Mouse (Mus musculus) myocyte (in vitro differentiated cells): Measurements from ENCODE around the gene Dgkq.

Experiments used
- CEBPB ChIP-seq: IDR thresholded peaks from 2 replicates; pipeline ENCODE4 v1.6.1; 2011; ENCODE audit warnings: mild to moderate bottlenecking, moderate library complexity; ENCODE audit not compliant: poor library complexity, insufficient read depth, severe bottlenecking
- E2F4 ChIP-seq: IDR thresholded peaks from one replicate; pipeline ENCODE4 v1.6.1; 2011; ENCODE audit warnings: mild to moderate bottlenecking, control low read depth, moderate library complexity; ENCODE audit not compliant: insufficient read depth
- MAX ChIP-seq: IDR thresholded peaks from one replicate; pipeline ENCODE4 v1.6.1; 2011; ENCODE audit warnings: low read depth, mild to moderate bottlenecking, control low read depth
- MYOD1 ChIP-seq, 3 experiments: IDR thresholded peaks; one replicate each; pipeline ENCODE4 v1.6.1; 2011; ENCODE audit warnings: control low read depth in 2 of 3, low read depth in 2 of 3, mild to moderate bottlenecking in 2 of 3, moderate library complexity in 1 of 3; ENCODE audit not compliant: insufficient read length in 2 of 3, control insufficient read depth in 1 of 3
- POLR2A ChIP-seq: IDR thresholded peaks from one replicate; pipeline ENCODE4 v1.6.1; 2011; ENCODE audit warnings: low read depth, mild to moderate bottlenecking, control low read depth, moderate library complexity; ENCODE audit not compliant: insufficient read length
- POLR2AphosphoS2 ChIP-seq: IDR thresholded peaks from one replicate; pipeline ENCODE4 v1.6.1; 2011; ENCODE audit warnings: low read depth, control low read depth; ENCODE audit not compliant: insufficient read length
- TCF12 ChIP-seq: IDR thresholded peaks from one replicate; pipeline ENCODE4 v1.6.1; 2011; ENCODE audit warnings: mild to moderate bottlenecking, control low read depth; ENCODE audit not compliant: poor library complexity, insufficient read depth, severe bottlenecking

DNA sequence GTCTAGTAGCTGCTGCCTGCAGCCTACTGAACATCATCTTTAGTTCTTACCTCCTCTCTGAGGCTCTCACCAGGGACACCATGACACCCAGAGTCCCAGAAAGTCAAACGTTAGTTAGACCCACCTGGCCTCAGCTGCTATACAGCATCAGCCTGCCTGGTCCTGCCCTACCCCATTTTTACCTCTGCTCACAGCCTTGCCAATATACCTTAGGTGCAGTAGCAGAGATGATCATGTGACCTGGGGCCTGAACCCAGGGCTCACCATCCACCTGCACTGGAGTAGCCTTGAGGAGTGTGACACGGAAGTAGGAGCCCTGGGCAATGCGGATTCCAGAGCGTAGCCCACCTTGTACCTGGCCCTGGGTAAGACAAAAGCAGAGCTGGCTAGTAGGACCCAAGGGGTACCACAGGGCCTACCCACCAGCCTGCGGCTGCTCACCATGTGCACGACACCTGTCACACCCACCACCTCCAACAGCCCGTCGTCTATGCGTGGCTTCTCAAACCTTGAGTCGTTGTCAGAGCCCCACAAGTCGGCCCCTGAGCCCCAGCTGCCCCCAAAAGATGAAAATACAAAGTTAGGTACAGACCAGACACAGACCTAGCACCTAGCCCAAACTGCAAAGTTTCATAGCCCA lies 20.4 kb downstream of the Dgkq start:
- no peak for TF ChIP-seq E2F4
- TF ChIP-seq TCF12: no peak
- TF ChIP-seq POLR2AphosphoS2: peak; percentile 58
- TF ChIP-seq POLR2A: no peak
- no peak for TF ChIP-seq MAX
- no peak for TF ChIP-seq MYOD1 (IDR thresholded peaks at IDR 0.05; ENCODE audit: control insufficient read depth in 1 of 3, insufficient read length in 2 of 3, low read depth in 2 of 3)
- TF ChIP-seq CEBPB: no peak
